Mouse (Mus musculus): Measurements from ENCODE around the gene Tgoln1.

GRCm38 (mm10) chr6:72615151-72615550, 1.6 kb downstream of the Tgoln1 start:
- TF ChIP-seq CTCF (IDR thresholded peaks at IDR 0.05; ENCODE audit: low read depth, low read length) (no peak), POLR2A (IDR thresholded peaks at IDR 0.05; ENCODE audit: extremely low read depth, insufficient read depth, low read length) (no peak)
